Mouse (Mus musculus): ENCODE data around the gene Hmcn2. TPM values are rescaled to one million over a fixed set of nuclear protein-coding genes. Genes with fewer than 3 reads are reported as not detected.

The Hmcn2 gene
- polyA plus RNA-seq, 1 experiment: not detected

GRCm38 (mm10) chr2:31471611-31472010 is 157.4 kb downstream of the Hmcn2 start:
- 75% methylated on average over 6 of the region's 6 CpGs for WGBS
- no peak for TF ChIP-seq CTCF (IDR thresholded peaks at IDR 0.05; ENCODE audit: insufficient read depth, low read depth, low read length)
- no peak overlapping the region for H3K4me3 ChIP-seq (ENCODE audit: insufficient read depth, low read depth, low read length)
- H3K4me1 ChIP-seq (ENCODE audit: control insufficient read depth, insufficient read depth, low read length): peaks cover 20% of the 10 kb centered on the region
- no peak overlapping the region for H3K27ac ChIP-seq (ENCODE audit: insufficient read depth, low read depth, low read length)

GRCm38 (mm10) chr2:31472406-31473065 is 158.3 kb downstream of the Hmcn2 start:
- H3K4me1 ChIP-seq (ENCODE audit: control insufficient read depth, insufficient read depth, low read length): peaks cover 20% of the 10 kb centered on the region
- 54% methylated on average over 10 of the region's 10 CpGs for WGBS
- TF ChIP-seq POLR2A (IDR thresholded peaks at IDR 0.05; ENCODE audit: insufficient read depth, low read depth, low read length) (no peak), CTCF (IDR thresholded peaks at IDR 0.05; ENCODE audit: insufficient read depth, low read depth, low read length) (peak; percentile 18; the same call in 1 of the 2 replicates)
- H3K27ac ChIP-seq (ENCODE audit: insufficient read depth, low read depth, low read length): no peak overlapping the region
- H3K4me3 ChIP-seq (ENCODE audit: insufficient read depth, low read depth, low read length): no peak overlapping the region

GRCm38 (mm10) chr2:31473941-31474340 is 159.7 kb downstream of the Hmcn2 start:
- 68% methylated on average over 4 of the region's 4 CpGs for WGBS
- no peak overlapping the region for H3K4me3 ChIP-seq (ENCODE audit: insufficient read depth, low read depth, low read length)
- no peak for TF ChIP-seq CTCF (IDR thresholded peaks at IDR 0.05; ENCODE audit: insufficient read depth, low read depth, low read length)
- TF ChIP-seq POLR2A (IDR thresholded peaks at IDR 0.05; ENCODE audit: insufficient read depth, low read depth, low read length): no peak

GRCm38 (mm10) chr2:31474686-31475085 is 160.5 kb downstream of the Hmcn2 start:
- 55% methylated on average over 5 of the region's 5 CpGs for WGBS

More at GRCm38 (mm10) chr2:31473941-31474340, 159.7 kb downstream of the Hmcn2 start:
- Histone ChIP-seq H3K27ac (ENCODE audit: insufficient read depth, low read depth, low read length) (no peak overlapping the region), H3K4me1 (ENCODE audit: control insufficient read depth, insufficient read depth, low read length) (peaks cover 20% of the 10 kb centered on the region)

GRCm38 (mm10) chr2:31476107-31476820 is 162.0 kb downstream of the Hmcn2 start:
- peaks cover 4% of the 10 kb centered on the region; the same call in 1 of the 2 replicates for H3K4me1 ChIP-seq (ENCODE audit: control insufficient read depth, insufficient read depth, low read length)
- H3K27ac ChIP-seq (ENCODE audit: insufficient read depth, low read depth, low read length): no peak overlapping the region
- TF ChIP-seq CTCF (IDR thresholded peaks at IDR 0.05; ENCODE audit: insufficient read depth, low read depth, low read length) (no peak), POLR2A (IDR thresholded peaks at IDR 0.05; ENCODE audit: insufficient read depth, low read depth, low read length) (no peak)
- WGBS: 69% methylated on average over 10 of the region's 10 CpGs
- no peak overlapping the region for H3K4me3 ChIP-seq (ENCODE audit: insufficient read depth, low read depth, low read length)

More at GRCm38 (mm10) chr2:31474686-31475085, 160.5 kb downstream of the Hmcn2 start:
- Histone ChIP-seq H3K4me3 (ENCODE audit: insufficient read depth, low read depth, low read length) (no peak overlapping the region), H3K27ac (ENCODE audit: insufficient read depth, low read depth, low read length) (no peak overlapping the region), H3K4me1 (ENCODE audit: control insufficient read depth, insufficient read depth, low read length) (peaks cover 16% of the 10 kb centered on the region)
- TF ChIP-seq POLR2A (IDR thresholded peaks at IDR 0.05; ENCODE audit: insufficient read depth, low read depth, low read length) (no peak), CTCF (IDR thresholded peaks at IDR 0.05; ENCODE audit: insufficient read depth, low read depth, low read length) (no peak)

- H3K27ac ChIP-seq (ENCODE audit: insufficient read depth, low read depth, low read length): no peak overlapping the region
- WGBS: 86% methylated on average over 12 of the region's 12 CpGs
- TF ChIP-seq CTCF (IDR thresholded peaks at IDR 0.05; ENCODE audit: insufficient read depth, low read depth, low read length) (no peak), POLR2A (IDR thresholded peaks at IDR 0.05; ENCODE audit: insufficient read depth, low read depth, low read length) (no peak)
- no peak overlapping the region for H3K4me3 ChIP-seq (ENCODE audit: insufficient read depth, low read depth, low read length)
- peaks cover 4% of the 10 kb centered on the region; the same call in 1 of the 2 replicates for H3K4me1 ChIP-seq (ENCODE audit: control insufficient read depth, insufficient read depth, low read length)
Observed at GRCm38 (mm10) chr2:31477234-31478161, 163.3 kb downstream of the Hmcn2 start.

- no peak overlapping the region for H3K27ac ChIP-seq (ENCODE audit: insufficient read depth, low read depth, low read length)
- TF ChIP-seq POLR2A (IDR thresholded peaks at IDR 0.05; ENCODE audit: insufficient read depth, low read depth, low read length) (no peak), CTCF (IDR thresholded peaks at IDR 0.05; ENCODE audit: insufficient read depth, low read depth, low read length) (no peak)
- no peak overlapping the region for H3K4me3 ChIP-seq (ENCODE audit: insufficient read depth, low read depth, low read length)
- WGBS: 28% methylated on average over 8 of the region's 8 CpGs
- H3K4me1 ChIP-seq (ENCODE audit: control insufficient read depth, insufficient read depth, low read length): no peaks in the 10 kb centered on the region
Observed at GRCm38 (mm10) chr2:31482914-31483575, 168.8 kb downstream of the Hmcn2 start.

GRCm38 (mm10) chr2:31484187-31484586 is 170.0 kb downstream of the Hmcn2 start:
- peaks cover 2% of the 10 kb centered on the region; the same call in 1 of the 2 replicates for H3K4me1 ChIP-seq (ENCODE audit: control insufficient read depth, insufficient read depth, low read length)
- H3K4me3 ChIP-seq (ENCODE audit: insufficient read depth, low read depth, low read length): no peak overlapping the region
- no peak overlapping the region for H3K27ac ChIP-seq (ENCODE audit: insufficient read depth, low read depth, low read length)
- TF ChIP-seq CTCF (IDR thresholded peaks at IDR 0.05; ENCODE audit: insufficient read depth, low read depth, low read length): peak; percentile 71
- TF ChIP-seq POLR2A (IDR thresholded peaks at IDR 0.05; ENCODE audit: insufficient read depth, low read depth, low read length): no peak
- WGBS: 31% methylated on average over 5 of the region's 5 CpGs
